Mouse (Mus musculus) brain, embryonic 14.5 days (tissue): ENCODE data around the gene Actr2. TPM values are rescaled to one million over a fixed set of nuclear protein-coding genes. Genes with fewer than 3 reads are reported as not detected.
"Not testable (repeated sequence)": the region's sequence is repeated elsewhere in the genome, so short reads cannot be mapped to it uniquely, and the experiment has no call there.

Experiments used
- DNase-seq: peaks from one replicate; pipeline ENCODE4 v3.0.0-alpha.2; 2011; ENCODE audit warnings: low read depth
- CTCF ChIP-seq: fragments of 200-500 bp; IDR thresholded peaks from 2 replicates; pipeline ENCODE4 v1.5.1; 2012; ENCODE audit warnings: inconsistent platforms, mild to moderate bottlenecking, moderate library complexity, borderline replicate concordance; ENCODE audit not compliant: insufficient read depth, insufficient read length; ENCODE audit errors: extremely low read depth
- POLR2A ChIP-seq: fragments of 200-500 bp; IDR thresholded peaks from 2 replicates; pipeline ENCODE4 v1.6.1; 2012; ENCODE audit warnings: mild to moderate bottlenecking, inconsistent platforms, borderline replicate concordance; ENCODE audit not compliant: poor library complexity, insufficient read depth, insufficient read length, severe bottlenecking; ENCODE audit errors: extremely low read depth
- polyA plus RNA-seq: library from polyadenylated mRNA; depleted of rRNA; stranded (reverse); fragments of >200 nt; gene quantifications from 2 replicates; pipeline ENCODE4 v1.2.3, GENCODE M21; 2012; rRNA removed

The Actr2 gene
- polyA plus RNA-seq, result 90.8 and 113 TPM in 2 replicates

DNA sequence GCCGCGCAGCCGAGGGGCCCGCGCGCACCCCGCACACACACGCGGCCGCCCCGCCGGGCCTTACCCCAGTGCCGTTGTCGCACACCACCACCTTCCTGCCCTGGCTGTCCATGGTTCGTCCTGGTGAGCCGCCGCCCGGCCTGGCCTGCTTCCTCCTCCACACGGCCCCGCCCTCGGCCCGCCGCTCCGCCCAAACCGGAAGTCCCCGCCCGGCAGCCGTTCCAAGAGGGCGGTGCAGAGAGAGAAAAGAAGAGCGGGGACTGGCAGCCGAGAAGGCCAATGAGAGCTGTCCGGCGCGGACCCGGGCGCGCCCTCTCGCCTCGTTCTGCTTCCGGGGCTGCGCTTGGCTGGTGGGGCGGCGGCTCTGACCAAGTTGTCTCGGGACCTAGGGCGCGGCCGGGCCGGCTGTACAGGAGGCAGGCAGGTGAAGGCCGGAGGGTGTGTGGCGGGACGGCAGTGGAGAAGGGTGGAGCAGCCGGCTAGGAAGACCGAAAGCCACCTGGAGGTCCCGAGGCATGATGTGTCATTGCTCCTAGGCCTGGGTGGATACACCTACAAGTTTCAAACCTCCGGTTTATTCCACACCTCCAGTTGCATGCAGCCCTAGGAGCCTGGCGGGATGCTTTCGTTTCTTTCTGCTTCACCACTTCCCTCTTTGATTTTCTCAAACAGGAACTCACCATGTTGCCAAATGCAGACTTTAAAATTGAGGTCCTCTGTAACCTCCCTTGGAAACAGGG is at the start of gene Actr2:
Gene Actr2 (minus strand): TSS at position 173 of the 740 bp plus-strand sequence.
- no peak for TF ChIP-seq CTCF
- TF ChIP-seq POLR2A, result peak; percentile 65
- DNase-seq, result peak; percentile 99

GRCm38 (mm10) chr11:20158879-20159278 is 46.2 kb upstream of the Actr2 start:
- DNase-seq, result no peak
- TF ChIP-seq CTCF, result no peak
- no peak for TF ChIP-seq POLR2A

GRCm38 (mm10) chr11:20153542-20153941 is 40.8 kb upstream of the Actr2 start:
- not testable (repeated sequence) for DNase-seq

GRCm38 (mm10) chr11:20152107-20152901 is 39.6 kb upstream of the Actr2 start:
- no peak for DNase-seq
- TF ChIP-seq CTCF (no peak), POLR2A (no peak)

- no peak for TF ChIP-seq CTCF
- TF ChIP-seq POLR2A, result no peak
- DNase-seq, result no peak
These were observed 38.6 kb upstream of the Actr2 start for GRCm38 (mm10) chr11:20151290-20151689.

- no peak for DNase-seq
- TF ChIP-seq POLR2A (no peak), CTCF (no peak)
These were observed 37.2 kb upstream of the Actr2 start for GRCm38 (mm10) chr11:20149936-20150335.

- no peak for TF ChIP-seq POLR2A
- no peak for TF ChIP-seq CTCF
- DNase-seq, result no peak
These were observed 32.7 kb upstream of the Actr2 start for GRCm38 (mm10) chr11:20145383-20145782.

- no peak for TF ChIP-seq CTCF
- DNase-seq, result no peak
These were observed 32.0 kb upstream of the Actr2 start for GRCm38 (mm10) chr11:20144536-20145263.

DNA sequence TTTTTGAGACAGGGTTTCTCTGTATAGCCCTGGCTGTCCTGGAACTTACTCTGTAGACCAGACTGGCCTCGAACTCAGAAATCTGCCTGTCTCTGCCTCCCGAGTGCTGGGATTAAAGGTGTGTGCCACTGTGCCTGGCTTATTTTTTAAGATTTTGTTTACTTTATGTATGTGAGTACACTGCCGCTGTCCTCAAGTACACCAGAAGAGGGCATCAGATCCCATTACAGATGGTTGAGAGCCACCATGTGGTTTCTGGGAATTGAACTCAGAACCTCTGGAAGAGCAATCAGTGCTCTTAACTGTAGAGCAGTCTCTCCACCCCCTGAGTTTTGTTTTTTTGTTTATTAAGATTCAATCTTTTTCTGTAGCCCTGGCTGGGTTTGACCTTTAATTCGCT is 31.0 kb upstream of the Actr2 start:
- DNase-seq, result not testable (repeated sequence)

DNA sequence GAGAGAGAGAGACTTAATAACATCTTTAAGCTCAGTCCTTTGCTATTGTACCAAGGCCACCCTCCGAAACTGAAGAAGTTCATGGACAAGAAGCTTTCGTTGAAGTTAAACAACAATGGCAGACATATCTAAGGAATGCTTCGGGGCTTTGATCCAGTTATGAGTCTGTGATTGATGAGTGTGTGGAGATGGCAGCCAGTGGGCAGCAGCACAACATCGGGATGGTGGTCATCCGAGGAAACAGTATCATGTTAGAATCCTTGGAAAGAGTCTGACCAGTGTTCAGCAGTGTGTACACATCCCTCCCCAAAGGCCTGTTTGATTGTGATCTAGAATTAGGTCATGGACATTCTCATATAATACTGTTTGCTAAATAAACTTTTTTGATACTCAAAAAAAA is 29.8 kb upstream of the Actr2 start:
- TF ChIP-seq CTCF (no peak), POLR2A (no peak)
- DNase-seq, result no peak

- TF ChIP-seq CTCF (no peak), POLR2A (no peak)
- DNase-seq, result no peak
These were observed 27.6 kb upstream of the Actr2 start for GRCm38 (mm10) chr11:20140286-20140685.

GRCm38 (mm10) chr11:20139711-20140110 is 27.0 kb upstream of the Actr2 start:
- DNase-seq, result no peak
- TF ChIP-seq CTCF (no peak), POLR2A (no peak)
